Mouse (Mus musculus): ENCODE results near the gene Wfdc21.

Gene Wfdc21

DNA sequence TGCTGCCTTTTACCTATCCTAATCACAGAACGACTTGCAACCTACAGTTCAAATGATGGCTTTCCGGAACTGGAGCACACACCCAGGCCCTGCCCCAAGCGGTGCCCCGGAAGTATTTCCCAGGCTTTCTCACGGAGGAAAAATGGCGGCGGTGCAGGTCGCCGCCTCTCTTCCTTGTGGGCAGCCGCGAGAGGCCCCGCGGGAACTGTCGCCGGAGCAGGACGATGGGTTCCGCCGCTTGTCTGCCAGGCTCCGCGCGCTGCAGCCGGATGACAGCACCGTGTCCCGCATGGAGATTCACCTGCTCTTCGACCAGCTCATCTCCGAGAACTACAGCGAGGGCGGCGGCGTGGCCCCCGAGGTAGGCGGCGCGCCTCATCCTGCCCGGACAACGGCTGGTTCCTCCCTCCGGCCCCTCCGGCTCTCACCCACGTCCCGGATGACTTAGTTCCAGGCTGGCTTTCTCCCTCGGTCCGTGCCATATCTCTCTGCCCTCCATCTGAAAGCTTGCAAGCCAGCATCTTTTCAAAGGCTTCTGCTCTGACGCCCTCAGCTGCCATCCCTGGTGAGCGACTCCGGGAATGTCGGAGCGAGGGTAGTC, 6.9 kb downstream of the Wfdc21 start, which contains the start of gene Heatr6:
Heatr6 (plus strand) TSS at position 116 of the 601 bp plus-strand sequence.
- DNase-seq (ENCODE audit: low read depth, low spot score) = peak; percentile 75

DNA sequence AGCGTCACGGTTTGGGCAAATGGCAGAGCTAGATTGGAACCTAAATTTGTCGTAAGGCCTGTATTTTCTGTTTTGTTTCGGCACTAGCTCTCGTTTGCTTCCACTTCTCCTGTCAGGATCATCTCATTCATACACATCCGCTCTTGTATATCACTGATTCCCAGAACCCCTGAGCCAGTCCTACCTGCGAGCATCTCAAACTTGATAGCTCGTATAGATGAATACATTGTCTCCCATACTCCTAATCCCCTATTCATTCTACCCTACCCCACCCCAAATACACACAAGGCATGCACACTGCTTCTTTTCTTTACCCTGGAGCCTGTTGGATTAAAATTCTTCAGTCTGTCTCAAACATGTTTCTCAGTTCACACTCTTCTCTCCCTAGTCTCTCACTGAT, 7.5 kb downstream of the Wfdc21 start:
- no peak for DNase-seq (ENCODE audit: low read depth, low spot score)

DNA sequence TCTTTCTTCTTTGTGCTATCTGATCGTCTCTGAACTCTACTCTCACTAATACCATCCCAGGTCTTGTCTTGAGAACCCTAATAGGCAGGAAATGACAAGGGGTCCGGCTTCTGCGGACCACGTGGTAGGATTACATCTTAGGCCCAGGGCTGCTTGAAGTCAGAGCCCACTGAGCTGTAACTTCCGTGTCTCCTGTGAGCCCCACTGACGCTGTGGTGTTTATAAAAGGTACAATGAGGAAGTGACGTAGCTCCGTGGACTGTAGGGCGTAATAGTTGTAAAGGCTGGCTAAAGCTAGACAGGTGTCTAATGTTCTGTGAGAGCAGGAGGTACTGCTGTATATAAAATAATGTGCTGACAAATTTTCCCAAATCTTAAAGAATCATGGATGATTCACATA, 20.6 kb downstream of the Wfdc21 start:
- no peak for DNase-seq (ENCODE audit: low read depth, low spot score)

DNA sequence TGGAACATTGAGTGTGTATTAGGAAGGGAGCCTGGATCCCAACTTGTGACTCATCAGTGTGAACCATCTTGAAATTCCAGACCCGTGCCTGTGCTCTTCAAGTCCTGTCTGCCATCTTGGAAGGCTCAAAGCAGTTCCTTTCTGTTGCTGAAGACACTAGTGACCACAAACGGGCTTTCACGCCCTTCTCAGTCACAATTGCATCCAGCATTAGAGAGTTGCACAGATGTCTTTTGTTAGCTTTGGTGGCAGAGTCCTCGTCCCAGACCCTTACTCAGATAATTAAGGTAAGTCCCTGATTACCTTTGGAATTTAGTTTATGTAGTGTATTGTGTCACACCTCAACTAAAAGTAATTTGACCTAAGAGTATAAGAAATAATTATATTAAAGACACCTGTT, 22.2 kb downstream of the Wfdc21 start:
- no peak for DNase-seq (ENCODE audit: low read depth, low spot score)

DNA sequence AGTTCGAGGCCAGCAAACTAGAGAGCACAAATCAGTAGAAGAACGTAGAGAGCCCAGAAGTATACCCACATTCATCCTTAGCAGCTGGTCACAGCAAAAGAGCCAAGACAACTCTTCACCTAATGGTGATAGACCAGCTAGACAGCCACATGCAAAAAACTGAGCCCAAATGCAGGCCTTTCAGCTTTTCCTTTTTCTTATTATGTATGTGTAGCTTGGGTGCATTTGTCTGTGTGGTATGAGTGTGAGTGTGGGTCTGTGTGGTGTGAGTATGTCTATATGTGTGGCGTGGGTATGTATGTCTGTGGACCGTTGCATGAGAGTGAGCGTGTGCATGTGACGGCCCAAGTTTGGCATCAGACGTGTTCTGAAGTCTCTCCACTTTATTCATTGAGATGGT, 24.3 kb downstream of the Wfdc21 start:
- no peak for DNase-seq (ENCODE audit: low read depth, low spot score)

DNA sequence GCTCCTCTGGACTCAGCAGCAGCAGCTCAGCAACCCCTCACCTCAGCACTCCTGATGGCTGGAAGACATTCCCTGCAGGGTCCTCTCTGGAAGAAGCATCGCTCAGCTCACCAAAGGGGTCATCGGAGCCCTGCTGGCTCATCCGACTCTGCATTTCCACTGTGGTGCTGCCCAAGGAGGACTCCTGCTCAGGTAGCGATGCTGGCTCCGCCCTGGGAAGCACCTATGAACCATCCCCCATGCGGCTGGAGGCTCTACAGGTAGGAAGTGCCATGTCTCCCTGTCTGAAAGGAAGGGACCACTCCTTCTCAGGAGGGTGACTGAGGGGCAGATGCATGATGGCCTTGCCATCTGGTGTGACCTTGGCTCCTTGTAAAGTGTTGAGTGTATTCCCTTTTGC, 25.6 kb downstream of the Wfdc21 start:
- no peak for DNase-seq (ENCODE audit: low read depth, low spot score)

DNA sequence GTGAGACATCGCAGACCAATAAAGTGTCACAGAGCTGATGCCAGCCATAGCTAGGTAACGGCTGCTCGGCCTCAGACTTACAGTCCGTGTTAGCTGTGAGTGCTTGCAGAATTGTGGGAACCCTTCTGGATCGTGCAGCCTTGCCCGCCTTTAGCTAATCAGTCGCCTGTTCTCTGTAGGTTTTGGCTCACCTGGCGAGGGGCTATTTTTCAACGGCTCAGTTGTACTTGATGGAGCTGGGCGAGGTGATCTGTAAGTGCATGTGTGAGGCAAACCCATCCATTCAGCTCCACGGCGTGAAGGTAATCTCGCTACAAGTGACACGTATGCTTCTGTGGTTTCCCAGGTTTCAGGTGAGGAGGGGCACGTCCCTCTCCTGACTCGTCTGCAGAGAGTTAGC, 27.0 kb downstream of the Wfdc21 start:
- DNase-seq (ENCODE audit: low read depth, low spot score) = no peak

DNA sequence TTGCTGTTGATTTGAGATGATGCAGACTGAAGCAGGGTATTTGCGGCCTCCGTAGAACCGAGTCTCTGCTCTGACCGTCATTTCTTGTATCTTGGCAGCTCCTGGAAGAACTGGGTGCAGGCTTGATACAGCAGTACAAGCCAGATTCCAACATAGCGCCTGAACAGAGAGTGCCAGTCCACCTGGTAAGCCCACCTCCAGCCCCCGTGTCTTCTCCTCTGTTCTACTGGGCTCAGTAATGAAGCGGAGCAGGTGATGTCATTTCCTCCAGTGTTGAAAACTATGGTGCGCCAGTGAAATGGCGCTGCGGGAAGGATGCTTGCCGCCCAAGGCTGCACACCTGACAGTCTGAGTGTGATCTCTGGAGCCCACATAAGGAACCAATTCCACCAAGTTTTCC, 27.6 kb downstream of the Wfdc21 start:
- no peak for DNase-seq (ENCODE audit: low read depth, low spot score)

DNA sequence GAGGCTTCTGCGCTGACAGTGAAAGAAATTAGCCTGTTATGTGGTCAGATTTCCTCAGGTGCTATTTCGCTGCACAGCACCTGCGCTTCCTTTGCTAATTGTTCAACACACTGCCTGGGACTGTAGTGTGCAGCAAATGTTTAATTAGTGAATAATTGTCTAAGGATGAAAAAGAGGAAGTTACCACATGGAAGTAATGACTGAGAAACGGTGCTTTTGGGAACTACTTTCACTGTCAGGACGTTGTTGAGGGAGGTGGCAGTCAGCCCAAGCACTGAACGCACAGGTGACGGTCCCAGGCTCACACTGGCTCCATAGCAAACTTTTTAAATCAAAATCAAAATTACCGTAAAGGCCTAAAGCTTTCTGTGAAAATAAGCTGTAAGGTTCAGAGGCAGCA, 30.1 kb downstream of the Wfdc21 start:
- no peak for DNase-seq (ENCODE audit: low read depth, low spot score)

DNA sequence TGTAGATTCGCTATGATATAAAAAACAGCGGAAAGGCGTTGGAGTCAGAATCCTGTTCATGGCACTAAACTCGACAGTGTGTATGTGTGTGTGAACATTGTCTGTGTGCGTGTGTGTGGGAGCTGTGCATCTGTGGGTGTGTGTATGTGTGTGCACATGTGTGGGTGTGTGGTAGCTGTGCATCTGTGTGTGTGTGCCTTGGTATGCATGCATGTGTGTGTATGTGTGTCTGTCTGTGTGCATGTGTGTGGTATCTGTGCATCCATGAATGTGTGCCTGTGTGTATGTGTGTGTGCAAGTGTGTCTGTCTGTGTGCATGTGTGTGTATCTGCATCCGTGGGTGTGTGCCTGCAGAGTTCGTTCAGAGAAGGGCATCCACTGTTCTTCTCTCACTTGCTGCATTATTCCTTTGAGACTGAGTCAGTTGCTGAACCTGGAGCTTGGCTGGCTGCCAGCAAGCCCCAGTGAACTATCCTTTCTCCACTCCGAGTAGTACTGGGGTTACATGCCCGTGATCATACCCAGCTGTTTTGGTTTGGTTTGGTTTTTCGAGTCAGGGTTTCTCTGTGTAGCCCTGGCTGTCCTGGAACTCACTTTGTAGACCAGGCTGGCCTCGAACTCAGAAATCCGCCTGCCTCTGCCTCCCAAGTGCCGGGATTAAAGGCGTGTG, 37.3 kb downstream of the Wfdc21 start:
- DNase-seq (ENCODE audit: low read depth, low spot score) = no peak

DNA sequence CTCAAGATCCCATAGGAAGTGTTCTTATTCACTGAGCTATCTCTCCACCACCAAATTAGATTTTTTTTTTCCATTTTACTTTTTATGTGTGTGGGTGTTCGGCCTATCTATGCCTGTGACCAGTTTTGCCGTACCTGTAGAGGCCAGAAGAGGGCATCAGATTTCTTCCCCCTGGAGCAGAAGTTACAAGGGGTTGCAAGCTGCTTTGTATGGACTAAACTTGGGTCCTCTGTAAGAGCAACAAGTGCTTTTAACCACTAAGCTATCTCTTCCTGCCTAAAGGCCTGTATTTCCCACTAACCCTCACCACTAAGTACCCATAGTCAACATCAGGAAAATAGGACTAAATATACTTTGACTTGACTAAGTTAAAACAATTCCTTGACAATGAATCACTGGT, 37.9 kb downstream of the Wfdc21 start:
- DNase-seq (ENCODE audit: low read depth, low spot score) = no peak

DNA sequence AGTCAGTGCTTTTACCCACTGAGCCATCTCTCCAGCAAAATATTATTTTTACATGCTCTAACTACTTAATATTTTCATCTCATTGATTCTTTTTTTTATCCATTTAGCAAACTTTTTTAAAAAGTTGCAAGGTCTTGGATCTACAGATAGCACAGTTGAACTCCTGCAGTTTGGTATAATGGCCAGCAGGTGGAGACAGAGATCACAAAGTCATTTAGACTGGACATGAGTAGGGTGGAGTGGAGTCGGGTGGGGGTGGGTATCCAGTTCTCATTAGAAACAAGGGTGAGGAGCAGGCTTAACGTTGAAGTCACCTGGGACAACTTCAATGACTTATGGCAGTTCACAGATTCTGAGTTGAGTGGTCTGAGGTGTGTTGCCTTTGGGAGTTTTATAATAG, 38.6 kb downstream of the Wfdc21 start:
- peak; percentile 49 for DNase-seq (ENCODE audit: low read depth, low spot score)

DNA sequence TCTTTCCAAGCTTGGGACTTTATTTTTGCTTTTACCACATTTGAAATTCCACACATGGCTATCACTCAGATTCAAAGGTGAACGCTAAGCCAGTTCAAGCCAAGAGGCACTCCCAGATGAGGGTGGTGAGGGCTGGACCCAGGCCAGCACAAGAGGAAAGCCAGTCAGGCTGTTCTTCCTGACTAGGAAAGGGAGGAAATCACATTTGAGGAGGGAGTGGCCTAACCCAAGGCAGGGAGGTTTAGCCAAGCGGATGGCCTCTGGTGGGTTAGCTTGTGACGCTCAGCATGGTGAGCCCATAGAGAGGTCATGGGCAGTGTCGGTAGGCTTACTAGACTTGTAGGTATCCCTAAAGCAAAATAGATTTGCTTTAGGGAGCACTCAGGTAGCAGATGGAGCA, 40.1 kb downstream of the Wfdc21 start:
- no peak for DNase-seq (ENCODE audit: low read depth, low spot score)

DNA sequence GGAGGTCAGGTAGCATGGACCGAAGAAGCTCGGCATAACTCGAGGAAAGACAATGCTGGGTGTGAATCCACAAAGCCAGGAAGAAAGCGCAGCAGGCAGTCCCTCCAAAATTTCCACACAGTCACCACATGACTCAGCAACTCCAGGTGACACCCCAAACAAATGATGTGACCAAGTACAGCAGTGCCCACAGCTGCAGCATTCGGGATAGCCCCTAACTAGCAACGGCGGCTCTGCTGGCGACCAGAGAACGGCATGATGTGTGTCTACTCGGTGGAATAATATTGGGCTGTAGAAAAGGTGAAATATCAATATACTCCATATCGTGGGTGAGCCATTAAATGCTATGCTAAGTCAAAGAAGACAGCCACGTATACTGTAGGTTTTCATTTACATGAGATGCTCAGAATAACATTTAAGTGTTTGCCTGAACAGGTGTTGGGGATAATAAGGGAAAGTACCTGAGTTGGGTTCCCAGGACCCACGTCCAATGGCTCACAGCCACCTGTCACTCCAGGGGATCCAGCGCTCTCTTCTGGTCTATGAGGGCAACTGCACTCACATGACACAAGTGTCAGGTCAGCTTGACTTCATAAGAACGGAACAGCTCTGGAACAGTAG, 40.8 kb downstream of the Wfdc21 start:
- no peak for DNase-seq (ENCODE audit: low read depth, low spot score)

DNA sequence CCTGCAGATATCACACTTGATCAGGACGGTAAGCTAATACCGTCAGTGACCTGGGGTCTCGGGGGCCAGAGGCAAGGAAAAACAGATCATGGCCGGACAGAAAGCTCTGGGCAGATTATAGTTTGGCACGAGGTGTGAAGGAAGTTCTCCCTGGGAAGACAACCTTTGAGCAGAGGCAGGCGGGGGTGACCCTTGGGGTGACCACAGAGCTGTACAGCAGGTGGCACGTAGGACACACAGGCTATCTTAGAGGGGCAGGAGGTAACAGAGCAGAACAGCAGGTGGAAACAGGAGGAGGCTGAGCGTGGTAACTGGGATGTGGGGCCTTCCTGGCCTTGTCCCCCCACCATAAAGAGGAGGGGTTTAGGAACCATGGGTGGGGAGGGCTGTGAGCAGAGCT, 41.6 kb downstream of the Wfdc21 start:
- no peak for DNase-seq (ENCODE audit: low read depth, low spot score)

DNA sequence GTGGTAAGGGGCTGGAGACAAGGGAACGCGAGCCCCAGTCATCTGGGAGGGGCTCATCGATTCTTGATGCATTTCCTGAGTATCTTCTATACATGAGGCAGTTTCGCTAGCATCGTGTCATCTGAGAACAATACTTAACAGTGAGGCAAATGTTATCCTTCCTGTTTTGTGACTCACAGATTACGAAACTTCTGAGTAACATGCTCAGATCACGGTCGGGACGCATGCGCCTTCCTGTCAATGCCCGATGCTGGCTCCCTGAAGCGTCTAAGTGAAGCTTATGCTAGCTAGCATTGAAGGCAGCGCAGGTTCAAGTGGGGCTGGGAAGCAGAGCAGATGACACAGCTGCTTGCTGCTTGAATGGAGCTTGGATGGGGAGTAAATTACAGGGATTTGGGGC, 42.5 kb downstream of the Wfdc21 start:
- DNase-seq (ENCODE audit: low read depth, low spot score) = peak; percentile 36

DNA sequence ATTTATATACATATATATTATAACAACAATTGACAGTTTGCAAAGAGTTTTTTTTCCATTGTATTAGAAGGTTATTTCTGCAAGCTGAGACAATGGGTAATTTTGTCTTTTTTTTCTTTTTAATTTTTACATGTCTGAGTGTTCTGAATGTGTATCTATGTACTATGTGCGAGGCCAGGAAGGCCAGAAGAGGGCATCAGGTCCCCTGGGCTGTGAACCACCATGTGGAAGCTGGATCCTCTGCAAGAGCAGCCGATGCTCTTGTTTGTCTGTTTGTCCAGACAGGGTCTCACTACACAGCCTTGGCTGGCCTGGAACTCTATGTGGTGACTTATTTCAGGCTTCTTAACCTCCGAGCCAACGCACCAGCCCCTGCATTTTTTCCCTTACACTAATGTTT, 44.4 kb downstream of the Wfdc21 start:
- DNase-seq (ENCODE audit: low read depth, low spot score) = no peak

DNA sequence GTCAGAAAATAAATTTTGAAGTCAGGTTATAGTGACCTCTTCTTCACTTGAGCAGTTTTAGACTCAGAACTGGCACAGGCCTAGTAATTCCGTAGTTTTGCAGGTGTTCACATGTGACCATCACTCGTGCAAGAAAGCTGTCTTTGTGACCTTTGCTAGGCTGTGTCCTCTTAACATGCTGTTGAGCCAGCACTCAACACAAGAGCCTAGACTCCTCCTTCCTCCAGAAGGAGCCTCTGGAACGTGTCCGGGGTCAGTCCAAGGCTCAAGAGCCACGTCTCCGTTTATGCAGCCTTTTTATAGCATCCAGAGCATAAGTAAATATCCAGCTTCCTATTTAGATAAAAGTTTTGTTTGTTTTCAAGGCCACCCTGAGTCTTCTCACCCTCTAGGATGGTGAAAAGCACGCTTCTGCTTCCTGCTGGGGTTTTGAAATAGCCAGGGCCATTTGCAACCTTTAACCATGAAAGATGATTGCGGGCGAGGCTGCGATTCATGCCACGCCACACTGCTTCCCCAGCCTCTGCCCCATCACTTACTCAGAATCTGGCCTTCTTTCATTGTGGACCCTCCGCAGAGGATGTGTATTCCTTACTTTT, 45.7 kb downstream of the Wfdc21 start:
- DNase-seq (ENCODE audit: low read depth, low spot score) = no peak

DNA sequence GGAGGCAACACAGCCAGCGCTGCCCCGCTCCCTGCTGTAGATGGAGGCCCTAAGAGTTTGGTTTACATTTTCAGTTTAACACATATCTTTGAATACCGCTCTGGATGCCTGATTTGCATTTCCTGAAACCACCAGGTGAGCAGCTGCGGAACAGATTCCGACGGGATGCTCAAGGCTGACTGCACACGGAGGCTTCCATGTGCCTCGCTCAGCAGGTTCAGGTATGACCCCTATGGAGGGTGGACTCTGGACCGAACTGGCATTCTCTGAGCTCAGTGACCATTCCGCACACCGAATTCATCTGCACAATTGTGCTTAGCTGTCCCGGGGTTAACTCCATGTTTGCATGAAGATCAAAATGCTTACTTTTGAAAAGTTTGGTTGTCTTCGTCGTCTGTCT, 46.5 kb downstream of the Wfdc21 start:
- DNase-seq (ENCODE audit: low read depth, low spot score) = no peak

DNA sequence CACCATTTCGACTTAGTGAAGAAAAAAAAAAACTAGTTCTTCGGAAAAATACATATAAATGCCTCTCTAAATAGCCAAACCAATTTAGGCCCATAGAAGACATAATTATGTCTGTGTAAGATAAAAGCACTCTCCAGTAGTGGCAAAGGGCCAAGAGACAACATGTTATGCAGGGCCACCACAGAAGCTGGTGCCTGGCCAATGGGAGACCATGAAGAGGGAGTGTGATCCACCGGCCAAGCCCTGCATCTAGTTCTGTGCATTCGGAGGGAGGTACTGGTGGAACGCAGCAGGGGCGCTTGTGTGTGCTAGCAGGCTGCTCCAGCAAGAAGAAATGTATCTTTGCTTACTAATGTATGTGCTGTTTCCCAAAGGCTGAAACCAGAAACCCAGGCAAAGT, 49.4 kb downstream of the Wfdc21 start:
- no peak for DNase-seq (ENCODE audit: low read depth, low spot score)

DNA sequence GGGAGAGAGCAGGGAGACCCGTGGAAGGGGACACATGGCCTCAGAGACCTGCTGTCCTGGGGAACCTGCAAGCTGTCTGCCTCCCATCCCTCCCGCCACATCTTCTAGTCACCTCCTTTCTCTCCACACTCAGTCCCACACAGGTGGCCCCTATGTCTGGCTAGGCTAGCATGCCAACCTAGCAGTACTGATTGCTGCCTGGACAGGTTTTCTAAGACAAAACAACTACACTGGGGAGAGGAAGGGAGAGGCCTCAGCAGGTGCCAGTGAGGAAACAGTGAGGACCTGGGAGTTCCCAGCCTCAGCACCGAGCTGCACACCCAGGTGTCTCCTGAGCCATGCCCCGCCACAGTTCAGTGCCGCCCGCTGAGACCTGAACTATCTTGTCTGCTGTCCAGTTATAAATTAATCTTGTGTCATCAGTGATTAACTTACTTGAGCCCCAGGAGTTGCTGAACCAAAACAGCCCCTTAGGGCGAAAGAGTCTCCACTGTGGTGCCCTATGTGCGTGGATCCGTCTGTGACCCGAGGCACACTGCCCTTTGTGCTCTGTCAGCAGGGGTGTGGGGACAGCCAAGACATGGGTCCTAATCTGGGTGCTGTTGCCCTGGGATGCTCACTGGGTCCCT, 50.4 kb downstream of the Wfdc21 start:
- no peak for DNase-seq (ENCODE audit: low read depth, low spot score)

DNA sequence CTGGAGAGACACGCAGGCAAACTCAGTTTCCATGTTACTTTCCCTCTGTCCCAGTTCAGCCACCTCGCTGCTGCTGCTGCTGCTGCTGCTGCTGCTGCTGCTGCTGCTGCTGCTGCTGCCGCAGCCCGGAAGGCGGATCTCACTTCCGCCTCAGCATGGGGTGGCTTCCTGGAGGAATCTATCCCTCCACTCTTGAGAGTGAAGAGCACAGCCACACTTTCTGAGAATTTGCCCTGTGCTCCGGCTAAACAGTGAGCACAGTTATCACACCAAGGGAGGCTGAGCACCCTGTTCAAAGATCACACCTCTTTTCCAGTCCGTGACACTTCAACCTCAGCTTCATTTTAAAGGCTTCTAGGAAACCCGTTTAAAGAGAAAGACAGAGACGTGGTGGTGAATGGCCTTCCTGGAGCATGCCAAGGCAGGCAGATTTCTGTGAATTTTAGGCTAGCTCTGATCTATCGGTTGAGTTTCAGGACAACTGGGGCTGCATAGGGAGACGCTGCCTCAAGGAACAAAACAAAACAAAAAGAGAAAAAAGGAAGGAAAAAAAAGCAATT, 53.2 kb downstream of the Wfdc21 start:
- no peak for DNase-seq (ENCODE audit: low read depth, low spot score)
